Mouse (Mus musculus): Measurements from ENCODE around the gene Oog2.
"Not testable (repeated sequence)": the region's sequence is repeated elsewhere in the genome, so short reads cannot be mapped to it uniquely, and the experiment has no call there.

The Oog2 gene

DNA sequence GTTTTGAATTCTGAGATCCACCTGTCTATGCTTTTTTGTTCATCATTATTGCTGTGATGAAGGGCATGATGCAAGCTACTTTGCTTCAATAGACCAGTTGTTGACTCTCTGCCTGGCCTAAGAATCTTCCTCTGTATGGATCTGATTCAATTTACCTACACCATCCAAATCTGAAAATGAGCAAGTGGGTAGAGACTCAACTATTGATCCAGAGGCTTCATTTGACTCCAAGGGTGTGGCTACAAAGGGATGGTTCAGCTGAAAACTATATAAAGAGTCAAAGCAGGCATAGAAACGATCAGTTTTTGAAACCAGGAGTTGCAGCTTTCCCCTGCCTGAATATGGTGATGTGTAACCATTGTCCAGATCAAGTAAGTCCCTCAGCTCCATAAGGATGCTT, at the start of gene Oog2:
Gene Oog2 (plus strand): TSS at position 301 of the 400 bp plus-strand sequence.
- no peak for DNase-seq (ENCODE audit: low spot score)

DNA sequence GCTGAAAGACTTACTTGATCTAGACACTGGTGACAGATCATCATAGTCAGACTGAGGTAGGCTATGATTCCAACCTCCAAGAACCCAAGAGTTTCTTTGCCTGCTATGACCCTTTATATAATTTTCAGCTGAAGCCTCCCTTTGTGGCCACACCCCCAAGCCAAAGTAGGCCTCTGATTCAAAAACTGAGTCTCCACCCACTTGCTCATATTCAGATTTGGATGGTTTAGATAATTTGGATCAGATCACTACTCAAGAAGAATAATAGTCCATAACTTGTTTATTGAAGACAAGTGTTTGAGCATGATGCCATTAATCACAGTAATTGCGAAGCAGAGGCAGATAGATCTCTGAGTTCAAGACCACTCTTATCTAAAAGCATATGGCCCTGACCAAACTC, 28.0 kb upstream of the Oog2 start, which contains the start of gene Oog3:
Gene Oog3 (minus strand): TSS at position 101 of the 400 bp plus-strand sequence.
- DNase-seq (ENCODE audit: low spot score) = no peak

GRCm38 (mm10) chr4:144213218-144213617, 22.7 kb downstream of the Oog2 start, which contains the start of gene C87977:
Gene C87977, minus strand, starts transcription at chr4:144213318.
- not testable (repeated sequence) for DNase-seq (ENCODE audit: low spot score)

Data from yolk sac, embryonic 10.5 days (tissue).